Mouse (Mus musculus): ENCODE measurements around the gene Ptrhd1. TPM values are rescaled to one million over a fixed set of nuclear protein-coding genes. Genes with fewer than 3 reads are reported as not detected.

The Ptrhd1 gene
- total RNA-seq, 1 experiment: 5.8 TPM

- in situ Hi-C loops (cut with MboI; ENCODE audit: low sequenced_read_pairs in 2 of 2, unreplicated experiment in 2 of 2): no loop called here
- H3K4me1 ChIP-seq (ENCODE audit: control insufficient read depth in 2 of 2, insufficient read depth in 2 of 2, low read length in 2 of 2, poor library complexity in 1 of 2): peaks cover 0 to 3% of the 10 kb centered on the region in 2 experiments; a peak in 1 of 4 replicates
- no peaks in the 10 kb centered on the region for H3K9me3 ChIP-seq (ENCODE audit: control insufficient read depth, insufficient read depth, low read depth, low read length)
- H3K27ac ChIP-seq (ENCODE audit: insufficient read depth, low read depth, low read length, poor library complexity, severe bottlenecking): no peak overlapping the region
- H3K36me3 ChIP-seq (ENCODE audit: control insufficient read depth, insufficient read depth, low read length, poor library complexity, severe bottlenecking): peaks cover 9% of the 10 kb centered on the region; the same call in 1 of the 2 replicates
- H3K9ac ChIP-seq (ENCODE audit: insufficient read depth, low read depth, low read length, poor library complexity, severe bottlenecking): no peak overlapping the region
- H3K4me3 ChIP-seq (ENCODE audit: insufficient read depth in 1 of 2, low read depth in 1 of 2, low read length in 2 of 2, poor library complexity in 1 of 2, severe bottlenecking in 1 of 2): no peak overlapping the region
- no peak for DNase-seq (ENCODE audit: low read depth, low spot score)
- TF ChIP-seq MAFK (IDR thresholded peaks at IDR 0.05; ENCODE audit: insufficient read depth, low read depth, low read length) (no peak), CHD2 (IDR thresholded peaks at IDR 0.05; ENCODE audit: low read depth, low read length) (no peak), ZNF384 (IDR thresholded peaks at IDR 0.05; ENCODE audit: low read depth, low read length) (peak; percentile 79), ZC3H11A (IDR thresholded peaks at IDR 0.05; ENCODE audit: borderline replicate concordance, low read depth, low read length) (no peak)
These were observed 32.2 kb upstream of the Ptrhd1 start for GRCm38 (mm10) chr12:4201454-4202200.

- no peak for DNase-seq (ENCODE audit: low read depth, low spot score)
- H3K36me3 ChIP-seq (ENCODE audit: control insufficient read depth, insufficient read depth, low read length, poor library complexity, severe bottlenecking): peaks cover 13% of the 10 kb centered on the region; the same call in 1 of the 2 replicates
- in situ Hi-C loops (cut with MboI; ENCODE audit: low sequenced_read_pairs in 2 of 2, unreplicated experiment in 2 of 2): no loop called here
These were observed 31.6 kb upstream of the Ptrhd1 start for GRCm38 (mm10) chr12:4202206-4202605.

GRCm38 (mm10) chr12:4206106-4206505, 27.7 kb upstream of the Ptrhd1 start:
- Histone ChIP-seq H3K9ac (ENCODE audit: insufficient read depth, low read depth, low read length, poor library complexity, severe bottlenecking) (no peak overlapping the region), H3K4me1 (ENCODE audit: control insufficient read depth in 2 of 2, insufficient read depth in 2 of 2, low read length in 2 of 2, poor library complexity in 1 of 2) (peaks cover 0 to 7% of the 10 kb centered on the region in 2 experiments; a peak in 1 of 4 replicates), H3K9me3 (ENCODE audit: control insufficient read depth, insufficient read depth, low read depth, low read length) (no peaks in the 10 kb centered on the region), H3K36me3 (ENCODE audit: control insufficient read depth, insufficient read depth, low read length, poor library complexity, severe bottlenecking) (peaks cover 21% of the 10 kb centered on the region; the same call in 1 of the 2 replicates), H3K27ac (ENCODE audit: insufficient read depth, low read depth, low read length, poor library complexity, severe bottlenecking) (no peak overlapping the region), H3K4me3 (ENCODE audit: insufficient read depth in 1 of 2, low read depth in 1 of 2, low read length in 2 of 2, poor library complexity in 1 of 2, severe bottlenecking in 1 of 2) (no peak overlapping the region)
- in situ Hi-C loops (cut with MboI; ENCODE audit: low sequenced_read_pairs in 2 of 2, unreplicated experiment in 2 of 2): no loop called here
- no peak for DNase-seq (ENCODE audit: low read depth, low spot score)
- TF ChIP-seq ZNF384 (IDR thresholded peaks at IDR 0.05; ENCODE audit: low read depth, low read length) (no peak), CHD2 (IDR thresholded peaks at IDR 0.05; ENCODE audit: low read depth, low read length) (no peak), MAFK (IDR thresholded peaks at IDR 0.05; ENCODE audit: insufficient read depth, low read depth, low read length) (no peak), HCFC1 (IDR thresholded peaks at IDR 0.05; ENCODE audit: borderline replicate concordance, insufficient read depth, low read length) (no peak), ZC3H11A (IDR thresholded peaks at IDR 0.05; ENCODE audit: borderline replicate concordance, low read depth, low read length) (no peak)

More at GRCm38 (mm10) chr12:4202206-4202605, 31.6 kb upstream of the Ptrhd1 start:
- H3K9me3 ChIP-seq (ENCODE audit: control insufficient read depth, insufficient read depth, low read depth, low read length): no peaks in the 10 kb centered on the region
- no peak overlapping the region for H3K27ac ChIP-seq (ENCODE audit: insufficient read depth, low read depth, low read length, poor library complexity, severe bottlenecking)
- H3K4me1 ChIP-seq (ENCODE audit: control insufficient read depth in 2 of 2, insufficient read depth in 2 of 2, low read length in 2 of 2, poor library complexity in 1 of 2): peaks cover 0 to 3% of the 10 kb centered on the region in 2 experiments; a peak in 1 of 4 replicates
- no peak overlapping the region for H3K9ac ChIP-seq (ENCODE audit: insufficient read depth, low read depth, low read length, poor library complexity, severe bottlenecking)
- TF ChIP-seq ZC3H11A (IDR thresholded peaks at IDR 0.05; ENCODE audit: borderline replicate concordance, low read depth, low read length) (no peak), ZNF384 (IDR thresholded peaks at IDR 0.05; ENCODE audit: low read depth, low read length) (no peak), CHD2 (IDR thresholded peaks at IDR 0.05; ENCODE audit: low read depth, low read length) (no peak), MAFK (IDR thresholded peaks at IDR 0.05; ENCODE audit: insufficient read depth, low read depth, low read length) (no peak), HCFC1 (IDR thresholded peaks at IDR 0.05; ENCODE audit: borderline replicate concordance, insufficient read depth, low read length) (no peak)
- H3K4me3 ChIP-seq (ENCODE audit: insufficient read depth in 1 of 2, low read depth in 1 of 2, low read length in 2 of 2, poor library complexity in 1 of 2, severe bottlenecking in 1 of 2): no peak overlapping the region

- peaks cover 31% of the 10 kb centered on the region for H3K36me3 ChIP-seq (ENCODE audit: control insufficient read depth, insufficient read depth, low read length, poor library complexity, severe bottlenecking)
These were observed 25.3 kb upstream of the Ptrhd1 start for GRCm38 (mm10) chr12:4208405-4209133.

More at GRCm38 (mm10) chr12:4208405-4209133, 25.3 kb upstream of the Ptrhd1 start:
- no peaks in the 10 kb centered on the region for H3K9me3 ChIP-seq (ENCODE audit: control insufficient read depth, insufficient read depth, low read depth, low read length)
- no peak overlapping the region for H3K9ac ChIP-seq (ENCODE audit: insufficient read depth, low read depth, low read length, poor library complexity, severe bottlenecking)
- no peak for DNase-seq (ENCODE audit: low read depth, low spot score)
- H3K27ac ChIP-seq (ENCODE audit: insufficient read depth, low read depth, low read length, poor library complexity, severe bottlenecking): no peak overlapping the region
- H3K4me1 ChIP-seq (ENCODE audit: control insufficient read depth in 2 of 2, insufficient read depth in 2 of 2, low read length in 2 of 2, poor library complexity in 1 of 2): peaks cover 1 to 11% of the 10 kb centered on the region in 2 experiments; a peak in 2 of 4 replicates
- no peak overlapping the region for H3K4me3 ChIP-seq (ENCODE audit: insufficient read depth in 1 of 2, low read depth in 1 of 2, low read length in 2 of 2, poor library complexity in 1 of 2, severe bottlenecking in 1 of 2)
- TF ChIP-seq MAFK (IDR thresholded peaks at IDR 0.05; ENCODE audit: insufficient read depth, low read depth, low read length) (no peak), ZNF384 (IDR thresholded peaks at IDR 0.05; ENCODE audit: low read depth, low read length) (no peak), CHD2 (IDR thresholded peaks at IDR 0.05; ENCODE audit: low read depth, low read length) (no peak), HCFC1 (IDR thresholded peaks at IDR 0.05; ENCODE audit: borderline replicate concordance, insufficient read depth, low read length) (no peak), ZC3H11A (IDR thresholded peaks at IDR 0.05; ENCODE audit: borderline replicate concordance, low read depth, low read length) (no peak)
- in situ Hi-C loops (cut with MboI; ENCODE audit: low sequenced_read_pairs in 2 of 2, unreplicated experiment in 2 of 2): no loop called here
